Mouse (Mus musculus): ENCODE measurements around the gene Irf9. TPM values are rescaled to one million over a fixed set of nuclear protein-coding genes. Genes with fewer than 3 reads are reported as not detected.

Irf9 gene
- polyA plus RNA-seq, 1 experiment from 2014 or later, result 10.1 TPM

- Histone ChIP-seq H3K4me3 (peak within 1 kb of the TSS; percentile 85), H3K36me3 (peaks cover 50% of the 10 kb centered on the region), H3K9me3 (no peaks in the 10 kb centered on the region), H3K4me2 (peak within 1 kb of the TSS; percentile 94), H3K9ac (peak within 1 kb of the TSS; percentile 99), H3K27ac (replicated peaks) (peak within 1 kb of the TSS; percentile 96), H3K4me1 (peaks cover 31% of the 10 kb centered on the region), H3K27me3 (replicated peaks) (no peaks in the 10 kb centered on the region)
- ATAC-seq (ENCODE audit: extremely low read depth, insufficient number of reproducible peaks, low FRiP score, low TSS enrichment), result peak; percentile 85
- WGBS, result under 1% methylated on average over 76 of the region's 89 CpGs
These were observed 39.9 kb downstream of the Irf9 start, which contains the start of gene Tm9sf1 for GRCm38 (mm10) chr14:55643060-55643907. Gene Tm9sf1 (minus strand): TSS chr14:55643806.

- WGBS, result 27% methylated on average over 17 of the region's 17 CpGs
- H3K4me3 ChIP-seq, result peak overlapping the region; percentile 85
- H3K27me3 ChIP-seq (replicated peaks), result no peaks in the 10 kb centered on the region
- peak overlapping the region; percentile 99 for H3K9ac ChIP-seq
- peaks cover 39% of the 10 kb centered on the region for H3K36me3 ChIP-seq
- ATAC-seq (ENCODE audit: extremely low read depth, insufficient number of reproducible peaks, low FRiP score, low TSS enrichment), result no peak
- no peaks in the 10 kb centered on the region for H3K9me3 ChIP-seq
- H3K4me1 ChIP-seq, result peaks cover 31% of the 10 kb centered on the region
- peak overlapping the region; percentile 96 for H3K27ac ChIP-seq (replicated peaks)
- peak overlapping the region; percentile 94 for H3K4me2 ChIP-seq
These were observed 41.0 kb downstream of the Irf9 start for GRCm38 (mm10) chr14:55644261-55644888.

- H3K27me3 ChIP-seq (replicated peaks), result no peaks in the 10 kb centered on the region
- 87% methylated on average over 2 of the region's 2 CpGs for WGBS
- no peak for ATAC-seq (ENCODE audit: extremely low read depth, insufficient number of reproducible peaks, low FRiP score, low TSS enrichment)
These were observed 46.5 kb downstream of the Irf9 start, which contains the start of gene Tssk4 for GRCm38 (mm10) chr14:55649884-55650283. Gene Tssk4 (plus strand): TSS chr14:55650184.

GRCm38 (mm10) chr14:55651528-55651927 lies 48.2 kb downstream of the Irf9 start:
- Histone ChIP-seq H3K9me3 (no peaks in the 10 kb centered on the region), H3K4me2 (no peak overlapping the region), H3K4me1 (0 out of 2 replicates have a peak, but pooled peaks cover 3% of the 10 kb centered on the region), H3K9ac (no peak overlapping the region), H3K4me3 (no peak overlapping the region), H3K27me3 (replicated peaks) (no peaks in the 10 kb centered on the region), H3K27ac (replicated peaks) (no peak overlapping the region), H3K36me3 (peaks cover 6% of the 10 kb centered on the region)
- no peak for ATAC-seq (ENCODE audit: extremely low read depth, insufficient number of reproducible peaks, low FRiP score, low TSS enrichment)
- WGBS, result 69% methylated on average over 7 of the region's 7 CpGs

More at GRCm38 (mm10) chr14:55649884-55650283, 46.5 kb downstream of the Irf9 start, which contains the start of gene Tssk4:
- Histone ChIP-seq H3K4me2 (no peak within 1 kb of the TSS), H3K9ac (no peak within 1 kb of the TSS), H3K36me3 (peaks cover 14% of the 10 kb centered on the region), H3K4me3 (no peak within 1 kb of the TSS), H3K4me1 (peaks cover 8% of the 10 kb centered on the region), H3K9me3 (no peaks in the 10 kb centered on the region), H3K27ac (replicated peaks) (no peak within 1 kb of the TSS)

GRCm38 (mm10) chr14:55656935-55657334 lies 53.6 kb downstream of the Irf9 start:
- WGBS, result 39% methylated on average over 3 of the region's 3 CpGs
- Histone ChIP-seq H3K4me3 (no peak overlapping the region), H3K9ac (no peak overlapping the region; the same call in 1 of the 2 replicates), H3K27ac (replicated peaks) (peak overlapping the region; percentile 86), H3K9me3 (no peaks in the 10 kb centered on the region), H3K4me2 (peak overlapping the region; percentile 24), H3K4me1 (peaks cover 31% of the 10 kb centered on the region), H3K36me3 (peaks cover 24% of the 10 kb centered on the region), H3K27me3 (replicated peaks) (no peaks in the 10 kb centered on the region)
- no peak; the same call in 1 of the 2 replicates for ATAC-seq (ENCODE audit: extremely low read depth, insufficient number of reproducible peaks, low FRiP score, low TSS enrichment)

- no peak overlapping the region for H3K4me3 ChIP-seq
- H3K9me3 ChIP-seq, result no peaks in the 10 kb centered on the region
- H3K27ac ChIP-seq (replicated peaks), result peak overlapping the region; percentile 86
- ATAC-seq (ENCODE audit: extremely low read depth, insufficient number of reproducible peaks, low FRiP score, low TSS enrichment), result no peak
- WGBS, result 67% methylated on average over 5 of the region's 5 CpGs
- no peak overlapping the region for H3K4me2 ChIP-seq
- H3K4me1 ChIP-seq, result peaks cover 31% of the 10 kb centered on the region
- H3K36me3 ChIP-seq, result peaks cover 33% of the 10 kb centered on the region
- H3K27me3 ChIP-seq (replicated peaks), result no peaks in the 10 kb centered on the region
- no peak overlapping the region for H3K9ac ChIP-seq
These were observed 54.6 kb downstream of the Irf9 start for GRCm38 (mm10) chr14:55658011-55658410.

Other genes with a start within 250 kb of the Irf9 start
- 64.7 and 68.9 TPM in 2 replicates for gene Dhrs4, start 124.8 kb upstream of the Irf9 start, polyA plus RNA-seq (2015; fragmentation: Nextera tagmentation; extraction: Ambion mirVana)
- 1.9 TPM in 2 replicates for gene Carmil3, start 112.9 kb upstream of the Irf9 start, polyA plus RNA-seq (2015; fragmentation: Nextera tagmentation; extraction: Ambion mirVana)
- 0.43 and 0.47 TPM in 2 replicates for gene Cpne6, start 93.1 kb upstream of the Irf9 start, polyA plus RNA-seq (2015; fragmentation: Nextera tagmentation; extraction: Ambion mirVana)
- gene Nrl, start 78.6 kb upstream of the Irf9 start, polyA plus RNA-seq (2015; fragmentation: Nextera tagmentation; extraction: Ambion mirVana), result not detected in 2 replicates
- 40.9 and 43.9 TPM in 2 replicates for gene Pck2, start 63.3 kb upstream of the Irf9 start, polyA plus RNA-seq (2015; fragmentation: Nextera tagmentation; extraction: Ambion mirVana)
- gene Dcaf11, start 43.6 kb upstream of the Irf9 start, polyA plus RNA-seq (2015; fragmentation: Nextera tagmentation; extraction: Ambion mirVana), result 60.0 and 66.2 TPM in 2 replicates
- 0.56 and 1.3 TPM in 2 replicates for gene A730061H03Rik, start 43.2 kb upstream of the Irf9 start, polyA plus RNA-seq (2015; fragmentation: Nextera tagmentation; extraction: Ambion mirVana)
- gene Fitm1, start 28.0 kb upstream of the Irf9 start, polyA plus RNA-seq (2015; fragmentation: Nextera tagmentation; extraction: Ambion mirVana), result 100 and 109 TPM in 2 replicates
- gene Psme1, start 25.4 kb upstream of the Irf9 start, polyA plus RNA-seq (2015; fragmentation: Nextera tagmentation; extraction: Ambion mirVana), result 212 and 219 TPM in 2 replicates
- gene Emc9, start 18.3 kb upstream of the Irf9 start, polyA plus RNA-seq (2015; fragmentation: Nextera tagmentation; extraction: Ambion mirVana), result 14.8 and 19.1 TPM in 2 replicates
- 191 and 205 TPM in 2 replicates for gene Psme2, start 12.5 kb upstream of the Irf9 start, polyA plus RNA-seq (2015; fragmentation: Nextera tagmentation; extraction: Ambion mirVana)
- gene Rnf31, start 11.9 kb upstream of the Irf9 start, polyA plus RNA-seq (2015; fragmentation: Nextera tagmentation; extraction: Ambion mirVana), result 12.5 and 15.2 TPM in 2 replicates
- gene Rec8, start 14.5 kb downstream of the Irf9 start, polyA plus RNA-seq (2015; fragmentation: Nextera tagmentation; extraction: Ambion mirVana), result 13.4 and 15.1 TPM in 2 replicates
- gene Ipo4, start 32.4 kb downstream of the Irf9 start, polyA plus RNA-seq (2015; fragmentation: Nextera tagmentation; extraction: Ambion mirVana), result 64.8 and 67.1 TPM in 2 replicates
- 1.4 and 1.6 TPM in 2 replicates for gene Gm49378, start 34.3 kb downstream of the Irf9 start, polyA plus RNA-seq (2015; fragmentation: Nextera tagmentation; extraction: Ambion mirVana)
- gene Tm9sf1, start 40.2 kb downstream of the Irf9 start, polyA plus RNA-seq (2015; fragmentation: Nextera tagmentation; extraction: Ambion mirVana), result 77.8 and 81.5 TPM in 2 replicates
- 0.43 and 0.53 TPM in 2 replicates for gene Tssk4, start 46.6 kb downstream of the Irf9 start, polyA plus RNA-seq (2015; fragmentation: Nextera tagmentation; extraction: Ambion mirVana)
- gene Mdp1, start 56.9 kb downstream of the Irf9 start, polyA plus RNA-seq (2015; fragmentation: Nextera tagmentation; extraction: Ambion mirVana), result 74.3 and 83.3 TPM in 2 replicates
- 39.3 and 47.4 TPM in 2 replicates for gene Gmpr2, start 68.4 kb downstream of the Irf9 start, polyA plus RNA-seq (2015; fragmentation: Nextera tagmentation; extraction: Ambion mirVana)
- gene Nedd8, start 68.6 kb downstream of the Irf9 start, polyA plus RNA-seq (2015; fragmentation: Nextera tagmentation; extraction: Ambion mirVana), result 471 and 507 TPM in 2 replicates
- 30.9 and 32.1 TPM in 2 replicates for gene Tinf2, start 78.2 kb downstream of the Irf9 start, polyA plus RNA-seq (2015; fragmentation: Nextera tagmentation; extraction: Ambion mirVana)
- 0.23 and 0.25 TPM in 2 replicates for gene Tgm1, start 110.4 kb downstream of the Irf9 start, polyA plus RNA-seq (2015; fragmentation: Nextera tagmentation; extraction: Ambion mirVana)
- 22.8 and 23.4 TPM in 2 replicates for gene Rabggta, start 118.7 kb downstream of the Irf9 start, polyA plus RNA-seq (2015; fragmentation: Nextera tagmentation; extraction: Ambion mirVana)
- gene Dhrs1, start 142.1 kb downstream of the Irf9 start, polyA plus RNA-seq (2015; fragmentation: Nextera tagmentation; extraction: Ambion mirVana), result 54.8 and 66.9 TPM in 2 replicates
- 22.8 and 23.9 TPM in 2 replicates for gene Nop9, start 142.1 kb downstream of the Irf9 start, polyA plus RNA-seq (2015; fragmentation: Nextera tagmentation; extraction: Ambion mirVana)
- gene Cideb, start 154.9 kb downstream of the Irf9 start, polyA plus RNA-seq (2015; fragmentation: Nextera tagmentation; extraction: Ambion mirVana), result 1.2 and 2.1 TPM in 2 replicates
- 0.25 and 0.27 TPM in 2 replicates for gene Ltb4r2, start 157.9 kb downstream of the Irf9 start, polyA plus RNA-seq (2015; fragmentation: Nextera tagmentation; extraction: Ambion mirVana)
- gene Ltb4r1, start 162.4 kb downstream of the Irf9 start, polyA plus RNA-seq (2015; fragmentation: Nextera tagmentation; extraction: Ambion mirVana), result 0.48 and 0.71 TPM in 2 replicates
- 17.7 TPM in 2 replicates for gene Adcy4, start 180.5 kb downstream of the Irf9 start, polyA plus RNA-seq (2015; fragmentation: Nextera tagmentation; extraction: Ambion mirVana)
- gene Ripk3, start 185.3 kb downstream of the Irf9 start, polyA plus RNA-seq (2015; fragmentation: Nextera tagmentation; extraction: Ambion mirVana), result 18.8 and 20.6 TPM in 2 replicates
- 12.5 and 14.0 TPM in 2 replicates for gene Nfatc4, start 219.6 kb downstream of the Irf9 start, polyA plus RNA-seq (2015; fragmentation: Nextera tagmentation; extraction: Ambion mirVana)

All from heart, embryonic 13.5 days (tissue).